Mouse (Mus musculus): ENCODE measurements at regions not wholly inside any gene's neighbourhood (a gene's known extent, or its start where the extent isn't known, plus 50 kb on each side); places are given as distances from the start of the nearest gene placed in this dataset.

GRCm38 (mm10) chr9:87925151-87925550 is 194.1 kb upstream of the Tbx18 start:
- no peak for TF ChIP-seq FLI1 (IDR thresholded peaks at IDR 0.05; ENCODE audit: low read length)
- TF ChIP-seq GATA1 (IDR thresholded peaks at IDR 0.05; ENCODE audit: borderline replicate concordance, low read length): no peak

All from megakaryocyte, embryonic 14.5 days (primary cell).